Mouse (Mus musculus): ENCODE data around the gene Prrc2b.

Gene Prrc2b

DNA sequence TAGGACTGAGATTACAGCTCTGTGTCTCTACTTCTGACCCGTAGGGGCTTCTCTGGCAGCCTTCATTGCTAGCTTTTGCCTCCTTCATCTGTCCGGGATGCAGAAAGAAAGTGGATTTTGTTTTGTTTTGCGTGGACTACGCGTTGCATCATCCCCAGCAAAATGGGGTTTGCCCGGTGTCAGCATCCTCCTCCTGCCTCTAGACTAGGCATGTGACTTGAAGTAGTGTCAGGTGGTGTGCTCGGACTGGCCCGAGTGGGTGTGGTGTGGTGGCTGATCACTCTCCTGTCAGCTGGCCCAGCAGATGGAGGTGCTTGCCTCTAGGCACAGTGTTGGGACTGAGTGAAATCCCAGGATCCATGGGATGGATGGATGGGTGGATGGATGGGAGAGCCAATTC is 11.2 kb downstream of the Prrc2b start:
- no peak for DNase-seq (ENCODE audit: low spot score)

DNA sequence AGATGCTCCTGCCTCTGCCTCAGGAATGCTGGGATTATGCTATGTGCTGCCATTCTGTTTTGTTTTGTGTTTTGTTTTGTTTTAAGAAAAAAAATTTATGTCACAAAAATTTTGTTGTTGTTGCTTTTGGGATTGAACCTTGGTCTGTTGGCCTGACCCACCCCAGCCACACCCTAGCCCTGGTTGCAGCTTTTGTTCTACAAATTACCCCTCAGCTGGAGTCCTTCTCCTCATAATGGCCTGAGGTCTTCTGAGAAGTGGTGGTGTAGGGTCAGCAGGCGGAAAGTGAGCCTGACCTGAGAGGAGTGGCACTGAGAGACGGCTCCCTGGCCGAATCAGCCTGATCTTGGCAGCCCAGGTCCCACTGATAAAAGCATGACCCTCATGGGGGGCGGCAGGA is 11.8 kb downstream of the Prrc2b start:
- no peak for DNase-seq (ENCODE audit: low spot score)

DNA sequence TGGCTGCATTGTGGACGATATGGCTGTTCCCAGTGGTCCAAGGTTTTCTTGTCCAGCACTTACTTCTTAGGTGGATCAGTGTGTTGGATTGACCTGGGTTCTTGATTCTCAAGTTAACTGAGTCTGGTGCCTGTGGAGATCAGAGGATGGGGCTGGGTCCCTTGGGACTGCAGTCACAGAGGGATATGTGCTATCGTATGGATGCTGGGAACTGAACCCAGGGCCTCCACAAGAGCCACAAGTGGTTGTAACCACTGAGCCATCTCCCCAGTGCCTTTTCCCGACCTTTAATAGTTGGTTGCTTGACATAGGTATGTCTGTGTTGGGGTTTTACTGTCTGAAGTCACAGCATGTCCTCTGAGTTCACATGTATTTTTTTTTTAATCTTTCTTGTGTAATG is 12.2 kb downstream of the Prrc2b start:
- DNase-seq (ENCODE audit: low spot score): no peak

DNA sequence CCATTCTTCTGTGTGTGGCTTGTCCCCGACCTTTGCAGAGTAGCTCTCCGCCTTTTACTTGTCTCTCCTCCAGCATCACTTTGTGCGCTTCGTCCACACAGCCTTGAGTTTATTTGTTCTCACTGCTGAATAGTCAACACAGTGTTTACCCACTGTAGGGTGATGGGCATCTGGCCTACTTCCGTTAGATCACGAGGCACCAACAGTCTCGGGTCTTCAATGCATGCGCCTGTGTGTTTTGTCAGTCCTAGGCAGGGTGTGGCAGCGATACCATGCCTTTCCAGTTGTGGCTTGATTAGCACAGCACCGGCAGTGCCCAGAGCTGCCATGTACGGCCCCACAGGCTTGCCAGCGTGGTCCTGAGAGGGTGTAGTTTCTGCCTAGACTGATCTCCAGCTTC is 13.6 kb downstream of the Prrc2b start:
- no peak for DNase-seq (ENCODE audit: low spot score)

DNA sequence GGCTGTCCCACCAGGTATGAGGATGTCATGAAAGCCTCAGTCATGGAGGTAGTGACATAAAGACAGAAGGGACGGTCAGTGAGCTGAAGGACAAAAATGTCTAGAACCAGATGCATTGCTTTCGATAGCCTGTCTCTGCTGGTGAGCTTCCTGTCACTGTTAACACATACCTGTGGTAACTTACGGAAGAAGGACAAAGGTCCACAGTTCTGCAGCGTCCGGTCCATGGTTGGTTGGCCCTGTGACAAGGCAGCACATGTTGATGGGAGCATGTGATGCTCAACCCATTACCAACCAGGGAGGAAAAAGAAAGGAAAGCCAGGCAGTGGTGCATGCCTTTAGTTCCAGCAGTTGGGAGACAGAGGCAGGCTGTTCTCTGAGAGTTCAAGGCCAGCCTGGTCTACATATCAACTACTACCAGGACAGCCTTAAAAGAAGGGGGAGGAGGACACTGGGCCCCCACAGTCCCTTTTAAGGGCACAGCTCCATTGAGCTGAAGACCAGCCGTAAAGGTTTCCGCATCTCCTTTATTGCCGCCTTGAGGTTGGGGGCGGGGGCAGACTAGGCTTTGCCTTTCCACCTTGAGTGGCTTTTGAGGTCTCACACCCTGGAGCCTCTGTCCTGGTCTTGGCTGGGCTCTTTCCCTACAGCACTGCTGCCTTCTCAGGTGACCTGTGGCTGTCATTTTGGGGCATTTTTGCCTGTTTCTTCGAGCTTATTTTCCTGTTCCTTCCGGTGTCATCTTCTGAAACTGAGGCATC is 14.3 kb downstream of the Prrc2b start:
- no peak for DNase-seq (ENCODE audit: low spot score)

DNA sequence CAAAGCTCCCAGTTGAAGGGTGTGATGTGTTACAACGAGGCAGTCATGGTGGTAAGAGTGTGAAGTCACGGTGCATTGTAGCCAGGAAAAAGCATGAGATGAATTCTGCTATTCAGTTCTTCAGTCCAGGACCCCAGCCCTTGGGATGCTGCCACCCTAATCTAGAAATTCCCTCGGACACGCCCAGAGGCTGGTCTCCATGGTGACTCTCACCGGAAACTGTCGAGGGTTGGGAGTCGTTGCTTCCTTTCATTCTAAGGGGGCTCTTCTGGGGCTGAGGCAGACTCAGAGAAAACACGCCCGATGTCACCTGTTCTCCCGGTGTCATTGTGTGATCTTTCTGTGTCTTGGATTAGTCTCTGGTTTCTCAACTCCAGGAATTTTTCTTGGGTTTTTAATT is 15.7 kb downstream of the Prrc2b start:
- no peak for DNase-seq (ENCODE audit: low spot score)

DNA sequence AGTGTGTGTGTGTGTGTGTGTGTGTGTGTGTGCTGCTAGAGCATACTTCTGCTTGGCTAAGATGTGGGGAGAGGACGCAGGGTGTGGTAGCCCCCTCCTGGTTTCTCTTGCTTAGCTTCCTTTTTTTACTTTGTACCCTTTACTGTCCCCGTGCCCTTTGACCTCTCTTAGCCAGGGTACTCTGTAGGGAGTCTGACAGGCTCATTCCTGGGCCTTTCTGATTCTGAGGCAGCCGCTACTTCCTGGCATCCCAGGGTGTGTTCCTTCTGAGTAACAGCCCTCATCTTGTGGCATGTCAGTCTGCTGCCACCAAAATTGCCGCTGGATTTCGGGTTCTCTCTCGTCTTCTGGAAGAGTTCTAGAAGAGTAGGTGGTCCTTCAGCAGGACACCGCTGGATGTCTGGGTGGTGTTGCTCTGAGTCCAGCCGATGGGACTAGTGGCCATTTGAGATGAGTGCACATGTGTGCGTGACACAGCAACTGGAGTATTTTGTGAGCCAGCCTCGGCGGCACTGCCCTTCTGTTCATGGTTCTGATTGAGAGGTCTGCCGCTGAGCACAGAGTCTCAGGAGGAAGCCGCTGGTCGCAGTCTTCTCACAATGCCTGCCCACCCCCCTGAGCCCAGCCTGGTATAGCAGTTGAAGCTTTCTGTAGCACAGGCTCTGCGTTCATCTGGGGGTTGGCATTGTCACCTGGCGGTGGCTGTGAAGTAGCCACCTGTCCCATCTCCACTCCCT is 16.3 kb downstream of the Prrc2b start:
- no peak for DNase-seq (ENCODE audit: low spot score)

DNA sequence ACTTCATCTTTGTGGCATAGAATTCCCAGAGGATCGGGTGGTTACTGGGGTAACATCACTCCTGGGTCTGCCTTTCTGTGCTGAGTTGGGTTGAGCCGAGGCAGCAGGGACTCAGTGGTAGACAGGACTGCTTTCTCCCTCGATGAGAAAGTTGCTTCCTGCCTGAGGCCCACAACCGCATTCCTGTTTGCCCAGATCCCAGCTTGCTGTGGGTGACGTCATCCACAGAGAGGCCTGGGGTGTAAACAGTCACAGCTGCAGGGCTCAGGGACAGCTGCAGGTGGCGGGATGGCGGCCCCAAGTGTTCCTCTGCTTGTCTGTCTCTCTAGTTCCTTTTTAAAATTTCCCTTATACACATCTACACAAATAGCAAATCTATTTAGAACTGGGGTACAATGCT is 16.9 kb downstream of the Prrc2b start:
- no peak for DNase-seq (ENCODE audit: low spot score)

DNA sequence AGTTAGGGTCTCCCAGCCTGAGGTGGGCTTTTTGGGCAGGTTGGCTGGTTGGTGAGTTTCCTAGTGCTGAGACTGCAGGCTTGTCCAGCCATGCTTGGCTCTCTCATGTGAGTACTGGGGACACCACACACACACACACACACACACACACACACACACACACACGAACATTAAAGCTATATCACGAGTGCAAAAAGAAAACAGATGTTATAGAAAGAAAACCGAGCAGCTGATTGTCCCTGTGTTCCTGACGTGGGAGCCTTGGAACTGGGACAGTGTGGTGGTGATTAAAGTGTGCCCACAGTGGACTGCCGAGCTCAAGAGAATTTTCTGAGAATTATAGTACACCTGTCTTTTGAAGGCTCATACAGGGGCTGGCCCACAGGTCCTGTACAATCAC is 18.4 kb downstream of the Prrc2b start:
- no peak for DNase-seq (ENCODE audit: low spot score)

DNA sequence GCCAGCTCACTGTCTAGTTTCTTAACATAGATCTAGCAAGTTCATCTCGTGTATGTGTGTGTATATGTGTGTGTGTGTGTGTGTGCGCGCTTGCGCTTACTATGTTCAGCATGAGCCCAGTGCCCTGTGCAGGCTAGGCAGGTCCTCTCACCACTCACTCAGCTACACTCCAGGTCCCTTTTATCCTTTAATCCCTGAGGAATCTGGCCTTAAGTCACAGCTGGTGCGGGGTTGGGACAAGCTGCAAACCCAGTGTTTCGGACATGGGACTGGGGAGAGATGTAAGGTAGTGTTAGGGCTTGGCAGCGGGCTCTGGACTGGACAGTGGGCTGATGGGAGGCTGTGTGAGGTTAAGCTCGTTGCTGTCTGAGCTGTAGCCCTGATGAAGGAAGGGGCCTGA is 19.1 kb downstream of the Prrc2b start:
- DNase-seq (ENCODE audit: low spot score): no peak

DNA sequence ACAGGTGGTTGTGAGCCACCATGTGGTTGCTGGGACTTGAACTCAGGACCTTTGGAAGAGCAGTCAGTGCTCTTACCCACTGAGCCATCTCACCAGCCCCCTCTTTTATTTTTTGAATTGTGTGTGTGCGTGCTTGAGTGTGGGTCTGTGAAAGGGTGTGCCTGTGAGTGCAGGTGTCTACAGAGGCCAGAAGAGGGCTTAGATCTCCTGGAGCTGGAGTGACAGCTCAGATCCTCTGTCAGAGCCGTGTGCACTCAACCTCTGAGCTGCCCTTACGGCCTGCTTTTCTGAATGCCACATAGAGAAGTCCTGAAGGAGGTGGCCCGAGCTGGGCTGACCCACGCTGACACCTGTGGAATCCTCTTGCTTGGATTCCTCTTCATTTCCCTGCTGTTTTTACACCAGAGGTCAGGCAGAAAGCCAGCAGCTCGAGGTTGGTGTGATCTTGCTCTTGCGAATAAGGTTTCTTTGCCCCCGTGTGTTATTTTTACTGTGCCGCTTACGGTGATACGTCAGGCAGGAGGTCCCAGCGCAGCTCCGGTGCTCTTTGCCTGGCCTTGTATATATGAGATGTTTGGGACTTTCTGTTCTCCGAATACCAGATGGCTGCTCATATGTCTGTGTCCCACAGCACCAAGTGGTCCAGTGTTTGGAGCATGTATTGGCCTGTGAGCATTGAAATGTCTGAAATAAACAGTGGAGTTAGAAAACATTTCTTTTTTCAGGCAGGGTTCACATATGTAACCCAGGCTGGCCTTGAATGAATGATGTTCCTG is 21.0 kb downstream of the Prrc2b start:
- no peak for DNase-seq (ENCODE audit: low spot score)

DNA sequence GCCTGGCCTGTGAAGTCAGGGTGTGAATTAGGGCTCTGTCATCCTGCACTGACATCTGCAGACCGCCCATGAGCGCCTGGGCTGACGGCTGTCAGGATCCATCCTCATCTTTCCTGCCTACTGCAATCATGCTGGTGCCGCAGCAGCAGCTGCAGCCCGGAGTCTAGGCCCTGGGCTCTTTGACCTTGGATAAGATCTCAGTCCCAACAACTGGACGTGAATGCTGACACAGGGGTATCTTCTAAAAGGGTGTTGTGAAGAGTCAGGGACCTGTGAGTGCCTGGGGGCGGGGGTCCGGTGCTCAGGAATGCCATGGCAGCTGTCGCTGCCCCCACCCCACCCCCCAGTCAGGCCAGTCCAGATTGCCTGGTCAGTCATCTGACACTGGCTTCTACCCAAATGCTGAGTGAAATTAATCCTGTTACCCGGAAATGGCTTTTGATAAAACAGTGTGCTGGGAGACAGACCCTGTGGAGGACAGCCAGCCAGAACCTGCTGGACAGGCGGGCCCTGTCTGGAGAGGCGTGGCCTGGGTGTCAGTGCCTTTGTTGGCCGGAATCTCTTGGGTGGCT is 23.4 kb downstream of the Prrc2b start:
- DNase-seq (ENCODE audit: low spot score): no peak

DNA sequence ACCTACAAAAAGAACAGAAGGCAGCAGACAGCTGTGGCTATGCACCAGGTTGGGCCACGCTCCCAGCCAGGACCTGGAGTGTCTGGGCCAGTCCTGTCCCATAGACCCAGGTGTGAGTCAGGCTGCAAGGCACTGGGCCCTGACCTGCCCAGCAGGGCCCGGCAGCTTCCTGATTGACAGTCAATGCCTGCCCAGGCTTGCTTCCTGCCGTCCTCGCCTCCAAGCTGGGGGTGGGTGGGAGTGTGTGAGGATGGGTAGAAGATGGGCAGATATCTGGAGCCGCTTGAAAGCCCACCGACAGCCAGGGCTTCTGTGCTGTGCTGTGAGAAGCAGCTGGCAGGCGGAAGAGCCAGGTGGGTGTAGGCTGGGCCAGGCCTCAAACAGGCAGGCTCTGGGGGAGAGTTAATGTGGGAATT is 24.2 kb downstream of the Prrc2b start:
- DNase-seq (ENCODE audit: low spot score): no peak

DNA sequence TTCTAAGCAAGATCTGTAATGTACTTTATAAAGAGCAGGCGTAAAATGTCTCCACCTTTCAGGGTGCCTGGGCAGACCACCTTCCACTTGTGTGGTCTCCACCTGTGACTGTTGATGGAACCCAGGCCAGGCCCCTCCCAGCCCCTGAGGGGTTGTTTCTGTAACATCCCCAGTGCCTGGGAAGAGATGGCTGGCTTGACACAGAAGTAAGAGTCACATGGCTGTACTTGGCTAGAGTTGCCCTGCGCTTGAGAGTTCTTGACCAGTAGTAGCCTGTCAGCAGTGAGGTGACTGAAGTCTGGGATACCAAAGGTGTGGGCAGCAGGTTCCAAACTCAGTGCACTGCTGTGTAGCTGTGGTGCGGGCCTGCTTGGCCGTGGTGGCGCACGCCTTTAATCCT is 24.6 kb downstream of the Prrc2b start:
- no peak for DNase-seq (ENCODE audit: low spot score)

DNA sequence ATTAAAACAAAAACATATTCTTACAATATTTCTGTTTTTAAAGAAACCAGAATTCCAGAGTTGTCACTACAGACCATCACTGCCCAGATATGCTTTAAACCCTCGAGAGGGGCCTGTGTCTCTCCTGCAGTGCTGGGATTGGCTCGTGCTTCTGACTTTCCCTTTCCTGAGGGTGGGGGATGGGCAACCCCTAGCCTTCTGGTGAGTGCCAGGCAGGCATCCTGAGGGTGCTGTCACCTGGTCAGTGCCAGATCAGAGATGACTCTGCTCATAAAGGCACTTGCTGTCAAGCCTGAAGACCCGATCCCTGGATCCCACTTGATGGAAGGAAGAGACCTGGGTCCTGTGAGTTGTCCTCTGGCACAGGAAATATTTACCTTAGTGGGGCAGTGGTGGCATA is 26.0 kb downstream of the Prrc2b start:
- DNase-seq (ENCODE audit: low spot score): no peak

DNA sequence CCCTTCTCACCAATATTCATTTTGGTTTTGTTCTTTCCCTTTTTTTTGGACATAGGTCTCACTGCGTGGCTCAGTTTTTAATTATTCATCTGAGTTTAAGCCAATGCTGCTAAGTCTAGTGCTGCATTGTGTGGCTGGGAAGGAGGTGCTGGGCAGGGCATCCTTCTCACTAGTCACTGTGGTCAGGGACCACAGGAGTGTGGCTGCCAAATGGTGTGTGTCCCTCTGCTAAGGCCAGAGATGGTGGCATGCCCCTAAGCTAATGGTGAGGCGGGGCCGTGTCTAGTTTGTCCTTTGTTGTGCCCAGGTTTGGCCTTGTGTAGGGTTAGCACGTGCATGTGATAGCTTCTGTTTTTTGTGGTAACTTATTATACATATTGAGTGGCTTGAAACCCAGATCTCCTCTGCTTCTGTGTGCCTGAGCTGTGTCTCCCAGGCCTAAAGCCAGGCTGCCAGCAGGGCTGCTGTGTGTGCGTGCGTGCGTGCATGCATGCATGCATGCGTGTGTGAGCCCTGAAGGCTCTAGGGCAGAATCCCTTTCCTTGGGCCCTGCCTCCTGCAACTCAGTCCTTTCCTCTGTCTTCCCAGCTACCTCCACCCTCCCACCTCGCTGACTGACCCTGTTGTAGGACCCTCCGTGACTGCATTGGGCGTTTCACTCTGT is 26.6 kb downstream of the Prrc2b start:
- no peak for DNase-seq (ENCODE audit: low spot score)

DNA sequence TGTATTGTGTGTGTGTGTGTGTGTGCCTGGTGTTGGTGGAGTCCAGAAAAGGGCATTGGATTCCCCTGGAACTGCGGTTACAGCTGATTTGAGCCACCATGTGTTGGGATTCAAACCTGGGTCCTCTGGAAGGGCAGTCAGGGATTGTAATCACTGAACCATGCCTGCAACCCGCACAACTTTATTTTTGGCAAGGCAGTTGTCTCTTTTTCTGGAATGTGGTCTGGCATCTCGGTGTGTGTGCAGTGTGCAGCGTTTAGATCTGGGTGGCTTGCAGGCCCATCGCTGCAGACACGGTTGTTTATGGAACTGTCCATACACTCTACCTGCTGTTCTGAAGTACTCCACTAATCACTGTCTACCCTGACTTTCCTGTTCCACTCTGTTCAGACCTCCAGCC is 28.5 kb downstream of the Prrc2b start:
- DNase-seq (ENCODE audit: low spot score): no peak

DNA sequence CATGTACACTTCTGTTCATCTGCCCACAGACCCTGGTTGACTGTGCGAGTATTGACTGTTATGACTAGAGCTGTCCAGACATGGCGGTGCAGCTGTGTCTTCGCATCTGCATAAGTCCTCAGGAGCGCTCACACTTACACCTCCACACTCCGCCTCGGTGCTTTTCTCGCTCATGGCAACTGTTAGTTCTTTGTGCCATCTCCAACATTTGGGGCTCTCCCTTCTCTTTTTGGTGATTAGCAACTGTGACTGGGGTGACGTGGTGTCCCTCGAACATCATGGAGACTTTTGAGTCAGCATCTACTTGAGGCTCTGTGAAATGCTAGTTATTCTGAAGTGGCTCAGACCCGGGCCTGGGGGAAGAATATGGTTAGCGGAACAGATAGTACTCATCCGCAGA is 29.2 kb downstream of the Prrc2b start:
- DNase-seq (ENCODE audit: low spot score): no peak

DNA sequence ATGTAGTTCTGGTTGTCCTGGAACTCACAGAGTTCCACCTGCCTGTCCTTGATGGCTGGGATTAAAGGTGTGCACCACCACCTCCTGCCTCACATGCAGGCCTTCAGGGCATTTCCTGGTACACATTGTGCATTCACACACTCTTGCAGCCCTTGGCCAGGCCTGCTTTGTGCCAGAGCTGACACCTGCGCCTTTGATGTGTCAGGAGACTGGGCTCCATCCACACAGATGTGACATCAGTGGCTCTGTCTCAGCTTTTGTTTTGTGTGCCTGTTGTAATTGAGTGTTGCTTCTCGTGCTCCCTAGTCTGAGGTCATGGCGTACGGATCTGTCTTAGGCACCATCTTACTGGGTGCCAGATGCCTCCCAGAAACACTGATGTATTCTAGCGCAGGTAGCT is 30.5 kb downstream of the Prrc2b start:
- no peak for DNase-seq (ENCODE audit: low spot score)

DNA sequence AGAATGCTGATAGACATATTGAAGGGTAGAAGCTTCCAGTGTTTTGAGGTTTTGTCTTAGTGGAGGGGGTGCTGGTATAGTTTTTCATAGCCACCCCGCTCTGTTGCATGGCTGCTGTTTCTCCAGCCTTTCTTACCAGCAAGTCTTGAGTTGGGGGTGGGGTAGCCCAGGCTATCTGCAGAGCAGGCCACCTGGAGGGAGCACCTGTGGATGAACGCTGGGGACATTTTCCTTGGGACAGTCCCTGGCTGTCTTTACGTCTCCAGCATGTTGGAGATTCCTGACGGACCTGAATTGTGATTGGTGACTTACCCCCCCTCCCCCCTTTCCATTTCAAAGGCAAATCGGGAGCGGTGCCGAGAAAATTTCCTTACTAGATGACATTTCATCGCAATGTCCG is 31.2 kb downstream of the Prrc2b start:
- no peak for DNase-seq (ENCODE audit: low spot score)

DNA sequence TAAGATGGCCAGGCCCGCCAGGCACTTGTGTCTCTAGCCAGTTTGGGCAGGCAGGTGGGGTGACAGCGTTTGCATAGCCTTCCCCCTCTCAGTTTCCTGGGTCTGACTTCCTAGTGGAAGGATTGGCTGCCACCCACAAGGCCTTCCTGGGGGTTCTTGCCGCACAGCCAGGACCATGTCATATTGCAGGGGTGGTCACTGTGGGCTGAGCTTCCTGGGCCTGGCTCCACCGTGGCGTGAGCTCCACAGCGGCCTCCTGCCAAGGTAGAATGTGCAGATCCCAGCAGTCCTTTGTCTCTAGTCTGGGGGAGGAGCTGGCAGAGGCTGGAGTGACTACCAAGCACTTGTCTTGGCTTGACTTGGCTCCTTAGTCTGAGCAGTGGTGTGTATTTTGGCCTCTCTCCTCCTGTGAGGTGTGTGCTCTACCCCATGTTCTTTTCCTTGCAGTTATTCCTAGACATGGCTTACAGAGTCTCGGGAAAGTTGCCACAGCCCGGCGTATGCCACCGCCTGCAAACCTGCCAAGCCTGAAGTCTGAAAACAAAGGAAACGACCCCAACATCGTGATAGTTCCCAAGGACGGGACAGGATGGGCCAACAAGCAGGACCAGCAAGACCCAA is 31.9 kb downstream of the Prrc2b start:
- DNase-seq (ENCODE audit: low spot score): no peak

Measured in layer of hippocampus, adult 9-10 months (tissue).